ENCODE assay signal across 1 mouse cellular context in the genomic region with DNA sequence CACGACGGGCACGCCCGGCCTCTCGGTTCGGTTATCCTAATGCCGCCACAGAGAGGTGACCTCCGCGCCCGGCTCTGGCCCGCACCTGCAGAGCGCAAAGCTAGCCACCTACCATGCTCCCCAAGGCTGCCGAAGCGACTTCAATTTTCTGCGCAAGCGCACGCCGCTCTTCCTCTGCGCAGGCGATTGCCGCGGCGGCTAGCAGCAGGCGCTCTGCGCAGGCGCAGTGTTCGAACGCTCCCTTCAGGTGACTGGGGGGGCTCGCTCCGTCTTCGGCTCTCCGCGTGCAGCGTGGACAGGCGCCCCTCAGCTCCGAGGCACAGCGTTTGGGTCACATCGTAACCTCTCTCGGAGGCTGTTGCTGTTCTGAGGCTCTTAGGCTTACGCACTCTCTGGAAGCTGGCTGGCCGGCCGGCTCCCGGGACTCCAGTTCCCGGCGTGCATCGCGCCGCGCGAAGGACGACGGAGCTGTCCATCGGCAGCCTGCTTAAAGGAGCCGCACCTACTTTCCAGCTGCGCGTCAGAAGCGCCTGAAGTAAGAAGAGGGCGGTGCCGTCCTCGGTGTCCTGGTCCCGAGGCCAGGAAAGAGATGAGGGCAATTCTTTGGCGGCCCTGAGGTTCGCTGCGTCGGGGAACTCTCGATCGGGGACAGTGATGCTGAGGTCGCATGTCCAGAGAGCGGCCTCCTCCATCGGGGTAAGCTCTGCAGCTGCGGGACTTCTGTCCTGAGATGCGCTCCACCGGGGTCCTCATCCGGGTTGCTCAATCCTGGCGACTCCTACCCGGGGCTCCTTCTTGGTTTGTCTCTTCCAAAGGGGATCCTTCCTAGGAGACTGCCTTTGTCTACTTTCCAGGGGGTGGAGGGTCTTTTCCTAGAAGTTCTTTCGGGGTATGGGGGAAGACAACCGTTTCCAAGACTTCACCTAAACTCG.
TF ChIP-seq lines count a peak whose summit lies in the region.

A gene (minus strand): TSS at position 440 of the 932 bp plus-strand sequence.
A gene (plus strand): TSS at position 499 of the 932 bp plus-strand sequence.

TF ChIP-seq in MEL, 35 proteins besides CTCF, POLR2A, EP300 and RAD21 (continued from another document):
- TF ChIP-seq MXI1 (IDR thresholded peaks at IDR 0.05; ENCODE audit: low read depth, low read length), result peak; percentile 59
- TF ChIP-seq NELFE (IDR thresholded peaks at IDR 0.05; ENCODE audit: low read depth, low read length), result peak; percentile 85
- TF ChIP-seq KAT2A (conservative IDR thresholded peaks at IDR 0.05; ENCODE audit: low read depth, low read length), result peak; percentile 91
- TF ChIP-seq HCFC1 (IDR thresholded peaks at IDR 0.05; ENCODE audit: low read depth, low read length), result peak; percentile 99
- TF ChIP-seq NRF1 (IDR thresholded peaks at IDR 0.05; ENCODE audit: insufficient read depth, low read depth, low read length, poor library complexity, severe bottlenecking), result peak; percentile 96
- no peak for TF ChIP-seq ZNF384 (IDR thresholded peaks at IDR 0.05; ENCODE audit: low read depth, low read length)
